Mouse (Mus musculus): ENCODE measurements around the gene Trp53i11. TPM values are rescaled to one million over a fixed set of nuclear protein-coding genes. Genes with fewer than 3 reads are reported as not detected.
A peak's percentile ranks its signal among the peaks of the same experiment; 100 is the strongest.

Gene Trp53i11
- polyA plus RNA-seq, 1 experiment from 2014 or later = 23.6 TPM

GRCm38 (mm10) chr2:93199531-93199974 is 12.2 kb downstream of the Trp53i11 start:
- no peak overlapping the region for H3K4me2 ChIP-seq
- no peaks in the 10 kb centered on the region for H3K9me3 ChIP-seq (replicated peaks; ENCODE audit: control insufficient read depth, low read length)
- peak; percentile 20 for ATAC-seq (replicated peaks; ENCODE audit: insufficient number of reproducible peaks, low FRiP score, low TSS enrichment)
- H3K36me3 ChIP-seq (ENCODE audit: control insufficient read depth, insufficient read depth, low read length) = peaks cover 6% of the 10 kb centered on the region; the same call in 1 of the 2 replicates
- no peaks in the 10 kb centered on the region for H3K27me3 ChIP-seq (ENCODE audit: control insufficient read depth, insufficient read depth, low read length)
- 38% methylated on average over 13 of the region's 13 CpGs for WGBS (ENCODE audit: insufficient replicate concordance)
- H3K9ac ChIP-seq (ENCODE audit: low read depth, low read length) = no peak overlapping the region
- H3K4me1 ChIP-seq (ENCODE audit: control insufficient read depth, insufficient read depth, low read length) = peaks cover 11% of the 10 kb centered on the region
- H3K27ac ChIP-seq (ENCODE audit: low read depth, low read length) = no peak overlapping the region
- H3K4me3 ChIP-seq (ENCODE audit: low read depth, low read length) = no peak overlapping the region

- 68% methylated on average over 10 of the region's 10 CpGs for WGBS (ENCODE audit: insufficient replicate concordance)
- no peak overlapping the region for H3K4me2 ChIP-seq
- no peak overlapping the region; the same call in 1 of the 2 replicates for H3K9ac ChIP-seq (ENCODE audit: low read depth, low read length)
- H3K36me3 ChIP-seq (ENCODE audit: control insufficient read depth, insufficient read depth, low read length) = peaks cover 6% of the 10 kb centered on the region; the same call in 1 of the 2 replicates
- H3K27ac ChIP-seq (ENCODE audit: low read depth, low read length) = no peak overlapping the region
- H3K27me3 ChIP-seq (ENCODE audit: control insufficient read depth, insufficient read depth, low read length) = no peaks in the 10 kb centered on the region
- H3K4me1 ChIP-seq (ENCODE audit: control insufficient read depth, insufficient read depth, low read length) = peaks cover 11% of the 10 kb centered on the region
- ATAC-seq (replicated peaks; ENCODE audit: insufficient number of reproducible peaks, low FRiP score, low TSS enrichment) = no peak
- no peaks in the 10 kb centered on the region for H3K9me3 ChIP-seq (replicated peaks; ENCODE audit: control insufficient read depth, low read length)
- H3K4me3 ChIP-seq (ENCODE audit: low read depth, low read length) = no peak overlapping the region
Observed at GRCm38 (mm10) chr2:93200681-93201340, 13.5 kb downstream of the Trp53i11 start.

- no peak overlapping the region for H3K4me2 ChIP-seq
- peaks cover 6% of the 10 kb centered on the region; the same call in 1 of the 2 replicates for H3K36me3 ChIP-seq (ENCODE audit: control insufficient read depth, insufficient read depth, low read length)
- no peaks in the 10 kb centered on the region for H3K27me3 ChIP-seq (ENCODE audit: control insufficient read depth, insufficient read depth, low read length)
- no peak overlapping the region for H3K4me3 ChIP-seq (ENCODE audit: low read depth, low read length)
- no peak overlapping the region for H3K9ac ChIP-seq (ENCODE audit: low read depth, low read length)
- WGBS (ENCODE audit: insufficient replicate concordance) = 77% methylated on average over 3 of the region's 3 CpGs
- no peak for ATAC-seq (replicated peaks; ENCODE audit: insufficient number of reproducible peaks, low FRiP score, low TSS enrichment)
- no peak overlapping the region for H3K27ac ChIP-seq (ENCODE audit: low read depth, low read length)
- H3K4me1 ChIP-seq (ENCODE audit: control insufficient read depth, insufficient read depth, low read length) = peaks cover 11% of the 10 kb centered on the region
- H3K9me3 ChIP-seq (replicated peaks; ENCODE audit: control insufficient read depth, low read length) = no peaks in the 10 kb centered on the region
Observed at GRCm38 (mm10) chr2:93201997-93202396, 14.6 kb downstream of the Trp53i11 start.

- Histone ChIP-seq H3K4me1 (ENCODE audit: control insufficient read depth, insufficient read depth, low read length) (peaks cover 11% of the 10 kb centered on the region), H3K27ac (ENCODE audit: low read depth, low read length) (no peak overlapping the region), H3K36me3 (ENCODE audit: control insufficient read depth, insufficient read depth, low read length) (peaks cover 6% of the 10 kb centered on the region; the same call in 1 of the 2 replicates), H3K27me3 (ENCODE audit: control insufficient read depth, insufficient read depth, low read length) (no peaks in the 10 kb centered on the region), H3K4me3 (ENCODE audit: low read depth, low read length) (no peak overlapping the region), H3K9ac (ENCODE audit: low read depth, low read length) (no peak overlapping the region), H3K4me2 (no peak overlapping the region), H3K9me3 (replicated peaks; ENCODE audit: control insufficient read depth, low read length) (no peaks in the 10 kb centered on the region)
- WGBS (ENCODE audit: insufficient replicate concordance) = 48% methylated on average over 1 of the region's 1 CpGs
- no peak for ATAC-seq (replicated peaks; ENCODE audit: insufficient number of reproducible peaks, low FRiP score, low TSS enrichment)
Observed at GRCm38 (mm10) chr2:93202782-93203181, 15.4 kb downstream of the Trp53i11 start.

GRCm38 (mm10) chr2:93203682-93204081 is 16.3 kb downstream of the Trp53i11 start:
- WGBS (ENCODE audit: insufficient replicate concordance) = 20% methylated on average over 10 of the region's 10 CpGs
- no peak overlapping the region for H3K4me3 ChIP-seq (ENCODE audit: low read depth, low read length)
- no peak overlapping the region for H3K4me2 ChIP-seq
- peaks cover 11% of the 10 kb centered on the region for H3K4me1 ChIP-seq (ENCODE audit: control insufficient read depth, insufficient read depth, low read length)
- no peak overlapping the region for H3K27ac ChIP-seq (ENCODE audit: low read depth, low read length)
- no peak for ATAC-seq (replicated peaks; ENCODE audit: insufficient number of reproducible peaks, low FRiP score, low TSS enrichment)
- no peaks in the 10 kb centered on the region for H3K27me3 ChIP-seq (ENCODE audit: control insufficient read depth, insufficient read depth, low read length)
- no peaks in the 10 kb centered on the region for H3K9me3 ChIP-seq (replicated peaks; ENCODE audit: control insufficient read depth, low read length)
- peaks cover 6% of the 10 kb centered on the region; the same call in 1 of the 2 replicates for H3K36me3 ChIP-seq (ENCODE audit: control insufficient read depth, insufficient read depth, low read length)
- H3K9ac ChIP-seq (ENCODE audit: low read depth, low read length) = no peak overlapping the region

- no peak overlapping the region for H3K4me2 ChIP-seq
- no peaks in the 10 kb centered on the region for H3K9me3 ChIP-seq (replicated peaks; ENCODE audit: control insufficient read depth, low read length)
- H3K9ac ChIP-seq (ENCODE audit: low read depth, low read length) = no peak overlapping the region
- H3K27ac ChIP-seq (ENCODE audit: low read depth, low read length) = no peak overlapping the region
- no peak overlapping the region for H3K4me3 ChIP-seq (ENCODE audit: low read depth, low read length)
- peaks cover 11% of the 10 kb centered on the region for H3K4me1 ChIP-seq (ENCODE audit: control insufficient read depth, insufficient read depth, low read length)
- no peaks in the 10 kb centered on the region for H3K27me3 ChIP-seq (ENCODE audit: control insufficient read depth, insufficient read depth, low read length)
- ATAC-seq (replicated peaks; ENCODE audit: insufficient number of reproducible peaks, low FRiP score, low TSS enrichment) = no peak
- H3K36me3 ChIP-seq (ENCODE audit: control insufficient read depth, insufficient read depth, low read length) = peaks cover 6% of the 10 kb centered on the region; the same call in 1 of the 2 replicates
- WGBS (ENCODE audit: insufficient replicate concordance) = 74% methylated on average over 6 of the region's 6 CpGs
Observed at GRCm38 (mm10) chr2:93204571-93204970, 17.2 kb downstream of the Trp53i11 start.

- 86% methylated on average over 1 of the region's 1 CpGs for WGBS (ENCODE audit: insufficient replicate concordance)
- ATAC-seq (replicated peaks; ENCODE audit: insufficient number of reproducible peaks, low FRiP score, low TSS enrichment) = no peak
- H3K4me2 ChIP-seq = no peak overlapping the region
- H3K27me3 ChIP-seq (ENCODE audit: control insufficient read depth, insufficient read depth, low read length) = no peaks in the 10 kb centered on the region
- no peak overlapping the region for H3K4me3 ChIP-seq (ENCODE audit: low read depth, low read length)
- no peaks in the 10 kb centered on the region for H3K9me3 ChIP-seq (replicated peaks; ENCODE audit: control insufficient read depth, low read length)
- H3K27ac ChIP-seq (ENCODE audit: low read depth, low read length) = no peak overlapping the region
- no peak overlapping the region for H3K9ac ChIP-seq (ENCODE audit: low read depth, low read length)
- 0 out of 2 replicates have a peak, but pooled peaks cover 7% of the 10 kb centered on the region for H3K36me3 ChIP-seq (ENCODE audit: control insufficient read depth, insufficient read depth, low read length)
- 0 out of 2 replicates have a peak, but pooled peaks cover 2% of the 10 kb centered on the region for H3K4me1 ChIP-seq (ENCODE audit: control insufficient read depth, insufficient read depth, low read length)
Observed at GRCm38 (mm10) chr2:93206126-93206525, 18.8 kb downstream of the Trp53i11 start.

GRCm38 (mm10) chr2:93212386-93212785 is 25.0 kb downstream of the Trp53i11 start:
- Histone ChIP-seq H3K27ac (ENCODE audit: low read depth, low read length) (no peak overlapping the region), H3K4me1 (ENCODE audit: control insufficient read depth, insufficient read depth, low read length) (peaks cover 12% of the 10 kb centered on the region), H3K4me2 (no peak overlapping the region), H3K27me3 (ENCODE audit: control insufficient read depth, insufficient read depth, low read length) (no peaks in the 10 kb centered on the region), H3K4me3 (ENCODE audit: low read depth, low read length) (no peak overlapping the region), H3K36me3 (ENCODE audit: control insufficient read depth, insufficient read depth, low read length) (0 out of 2 replicates have a peak, but pooled peaks cover 4% of the 10 kb centered on the region), H3K9me3 (replicated peaks; ENCODE audit: control insufficient read depth, low read length) (no peaks in the 10 kb centered on the region), H3K9ac (ENCODE audit: low read depth, low read length) (no peak overlapping the region)
- WGBS (ENCODE audit: insufficient replicate concordance) = 68% methylated on average over 2 of the region's 2 CpGs
- ATAC-seq (replicated peaks; ENCODE audit: insufficient number of reproducible peaks, low FRiP score, low TSS enrichment) = no peak

GRCm38 (mm10) chr2:93212865-93213264 is 25.5 kb downstream of the Trp53i11 start:
- ATAC-seq (replicated peaks; ENCODE audit: insufficient number of reproducible peaks, low FRiP score, low TSS enrichment) = no peak
- Histone ChIP-seq H3K9ac (ENCODE audit: low read depth, low read length) (no peak overlapping the region), H3K27me3 (ENCODE audit: control insufficient read depth, insufficient read depth, low read length) (no peaks in the 10 kb centered on the region), H3K9me3 (replicated peaks; ENCODE audit: control insufficient read depth, low read length) (no peaks in the 10 kb centered on the region), H3K4me2 (no peak overlapping the region), H3K27ac (ENCODE audit: low read depth, low read length) (no peak overlapping the region), H3K36me3 (ENCODE audit: control insufficient read depth, insufficient read depth, low read length) (0 out of 2 replicates have a peak, but pooled peaks cover 4% of the 10 kb centered on the region), H3K4me3 (ENCODE audit: low read depth, low read length) (no peak overlapping the region), H3K4me1 (ENCODE audit: control insufficient read depth, insufficient read depth, low read length) (peaks cover 15% of the 10 kb centered on the region)
- 97% methylated on average over 2 of the region's 2 CpGs for WGBS (ENCODE audit: insufficient replicate concordance)

Data from heart, embryonic 11.5 days (tissue).